Mouse (Mus musculus): ENCODE measurements around the gene Ccdc177.

DNA sequence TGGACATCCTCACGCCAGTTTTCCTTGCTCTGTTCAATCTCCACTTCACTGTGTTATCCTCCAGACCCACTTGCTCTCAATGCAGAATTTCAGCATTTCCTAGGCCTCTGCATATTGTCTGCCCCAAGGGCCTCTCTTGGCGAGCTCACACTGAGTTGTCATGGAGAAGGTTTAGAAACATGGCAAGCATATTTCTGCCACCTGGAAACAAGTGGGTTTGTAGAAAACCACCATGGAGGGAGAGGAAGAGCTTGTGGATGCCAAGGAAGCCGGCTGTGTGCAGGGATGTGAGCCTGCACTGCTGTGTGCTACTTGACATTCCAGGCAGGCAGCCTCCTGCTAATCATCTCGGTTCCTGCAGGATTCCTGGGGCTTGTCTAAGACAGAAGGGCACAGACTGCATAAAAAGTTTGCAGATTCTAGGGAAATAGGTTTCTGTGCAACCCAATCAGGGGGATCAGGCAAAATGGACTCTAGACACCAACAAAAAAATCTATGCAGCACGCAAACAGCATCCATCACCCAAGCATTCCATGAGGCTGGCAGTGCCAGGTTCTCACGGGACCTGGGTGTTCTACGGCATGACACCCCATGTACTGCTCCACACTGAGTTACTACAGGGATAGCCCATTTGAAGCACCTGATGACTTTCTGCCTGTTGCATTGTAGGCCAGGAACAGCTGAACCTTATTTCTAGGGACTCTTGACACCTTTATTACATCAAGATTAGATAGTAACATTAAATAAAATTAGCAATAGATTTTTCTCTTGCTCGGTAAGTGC lies 14.3 kb downstream of the Ccdc177 start:
- TF ChIP-seq CTCF (IDR thresholded peaks at IDR 0.05; ENCODE audit: low read depth, low read length) (no peak), POLR2A (IDR thresholded peaks at IDR 0.05; ENCODE audit: borderline replicate concordance, low read depth, low read length) (no peak)
